Mouse (Mus musculus) intestine, embryonic 14.5 days (tissue): ENCODE measurements around the gene Gpsm2. TPM values are rescaled to one million over a fixed set of nuclear protein-coding genes. Genes with fewer than 3 reads are reported as not detected.

Experiments
- ATAC-seq: fragments of 200-750 bp; cut with Nextera tagmentation; replicated peaks from 2 replicates; pipeline ENCODE4 v1.8.0; 2017; ENCODE audit warnings: low read depth, moderate number of reproducible peaks, moderate TSS enrichment, moderate library complexity; ENCODE audit not compliant: low FRiP score, low TSS enrichment
- DNase-seq: peaks from one replicate; pipeline ENCODE4 v3.0.0-alpha.2; 2018; ENCODE audit warnings: low spot score
- H3K27ac ChIP-seq: fragments of 300-500 bp; sonication (generic); 2 replicates; pipeline ENCODE4 v1.5.1; 2014; ENCODE audit warnings: low read depth, mild to moderate bottlenecking, control low read depth
- H3K27me3 ChIP-seq: fragments of 300-500 bp; sonication (generic); replicated peaks from 2 replicates; pipeline ENCODE4 v1.6.1; 2014; ENCODE audit warnings: low read length, control low read depth; ENCODE audit not compliant: control insufficient read depth, insufficient read depth
- H3K36me3 ChIP-seq: fragments of 300-500 bp; sonication (generic); 2 replicates; pipeline ENCODE4 v1.6.1; 2014; ENCODE audit warnings: low read length, control low read depth; ENCODE audit not compliant: control insufficient read depth, insufficient read depth
- H3K4me1 ChIP-seq: fragments of 300-500 bp; sonication (generic); replicated peaks from 2 replicates; pipeline ENCODE4 v1.6.1; 2014; ENCODE audit warnings: low read length, control low read depth, mixed read lengths; ENCODE audit not compliant: control insufficient read depth, insufficient read depth
- H3K4me2 ChIP-seq: fragments of 300-500 bp; sonication (generic); 2 replicates; pipeline ENCODE4 v1.6.1; 2014; ENCODE audit warnings: low read length
- H3K4me3 ChIP-seq: fragments of 300-500 bp; sonication (generic); 2 replicates; pipeline ENCODE4 v1.5.1; 2014; ENCODE audit warnings: low read depth, low read length, control low read depth, mixed read lengths
- H3K9ac ChIP-seq: fragments of 300-500 bp; sonication (generic); 2 replicates; pipeline ENCODE4 v1.6.1; 2014; ENCODE audit warnings: mild to moderate bottlenecking, low read length
- H3K9me3 ChIP-seq: fragments of 300-500 bp; sonication (generic); 2 replicates; pipeline ENCODE4 v1.6.1; 2016; ENCODE audit warnings: low read length, control low read depth; ENCODE audit not compliant: control insufficient read depth
- WGBS: fragments of 180-500 bp; shearing (Covaris S2); extraction: QIAGEN DNeasy Blood & Tissue Kit; methylation state at CpG from one replicate; pipeline ENCODE4 v1.1.7; 2014; 5-methylcytosine and 5-hydroxymethylcytosine counted together
- polyA plus RNA-seq: library from polyadenylated mRNA; unstranded; fragments of >200 nt; fragmentation: Nextera tagmentation; extraction: Ambion mirVana; gene quantifications from 2 replicates; pipeline ENCODE4 v1.2.1, GENCODE M21; 2014

Gene Gpsm2
- polyA plus RNA-seq, 1 experiment from 2014 or later, result 55.8 TPM

GRCm38 (mm10) chr3:108640998-108641397 lies 81.1 kb downstream of the Gpsm2 start:
- H3K9ac ChIP-seq, result no peak overlapping the region
- no peak for DNase-seq
- no peak overlapping the region for H3K27ac ChIP-seq
- H3K9me3 ChIP-seq, result no peaks in the 10 kb centered on the region
- H3K36me3 ChIP-seq, result no peaks in the 10 kb centered on the region
- 70% methylated on average over 4 of the region's 4 CpGs for WGBS
- H3K27me3 ChIP-seq, result no peaks in the 10 kb centered on the region
- H3K4me2 ChIP-seq, result no peak overlapping the region
- no peaks in the 10 kb centered on the region for H3K4me1 ChIP-seq
- peak; percentile 81 for ATAC-seq
- H3K4me3 ChIP-seq, result no peak overlapping the region

GRCm38 (mm10) chr3:108639412-108639811 lies 82.7 kb downstream of the Gpsm2 start:
- ATAC-seq (no peak), DNase-seq (no peak)
- H3K36me3 ChIP-seq, result no peaks in the 10 kb centered on the region
- WGBS, result 69% methylated on average over 4 of the region's 4 CpGs
- no peak overlapping the region for H3K9ac ChIP-seq
- H3K27ac ChIP-seq, result no peak overlapping the region
- H3K4me1 ChIP-seq, result no peaks in the 10 kb centered on the region
- no peak overlapping the region for H3K4me3 ChIP-seq
- H3K4me2 ChIP-seq, result no peak overlapping the region
- no peaks in the 10 kb centered on the region for H3K9me3 ChIP-seq
- H3K27me3 ChIP-seq, result no peaks in the 10 kb centered on the region

GRCm38 (mm10) chr3:108634761-108635160 lies 87.3 kb downstream of the Gpsm2 start:
- Histone ChIP-seq H3K9me3 (no peaks in the 10 kb centered on the region), H3K4me3 (no peak overlapping the region), H3K27ac (no peak overlapping the region), H3K36me3 (no peaks in the 10 kb centered on the region), H3K27me3 (no peaks in the 10 kb centered on the region), H3K4me2 (no peak overlapping the region), H3K4me1 (no peaks in the 10 kb centered on the region), H3K9ac (no peak overlapping the region)
- ATAC-seq (no peak), DNase-seq (no peak)
- 78% methylated on average over 5 of the region's 5 CpGs for WGBS

Other genes with a start within 250 kb of the Gpsm2 start
- not detected in 2 replicates for gene 1700013F07Rik, start 188.2 kb downstream of the Gpsm2 start, polyA plus RNA-seq
- gene 5330417C22Rik, start 185.8 kb downstream of the Gpsm2 start, polyA plus RNA-seq, result 1.2 and 9.5 TPM in 2 replicates
- gene Tmem167b, start 159.8 kb downstream of the Gpsm2 start, polyA plus RNA-seq, result 34.9 and 37.9 TPM in 2 replicates
- gene Taf13, start 150.6 kb downstream of the Gpsm2 start, polyA plus RNA-seq, result 35.9 and 38.1 TPM in 2 replicates
- gene Wdr47, start 131.0 kb downstream of the Gpsm2 start, polyA plus RNA-seq, result 10.8 and 11.2 TPM in 2 replicates
- gene Clcc1, start 68.4 kb downstream of the Gpsm2 start, polyA plus RNA-seq, result 70.9 and 72.6 TPM in 2 replicates
- gene Aknad1, start 17.3 kb upstream of the Gpsm2 start, polyA plus RNA-seq, result 0.20 and 0.63 TPM in 2 replicates
- gene Stxbp3, start 118.2 kb upstream of the Gpsm2 start, polyA plus RNA-seq, result 38.7 and 41.5 TPM in 2 replicates
- 0.09 and 0.19 TPM in 2 replicates for gene Fndc7, start 167.7 kb upstream of the Gpsm2 start, polyA plus RNA-seq
- 57.0 and 66.0 TPM in 2 replicates for gene Prpf38b, start 189.4 kb upstream of the Gpsm2 start, polyA plus RNA-seq
- 0.40 and 0.70 TPM in 2 replicates for gene Henmt1, start 217.6 kb upstream of the Gpsm2 start, polyA plus RNA-seq
- not detected in 2 replicates for gene Gm9857, start 218.1 kb upstream of the Gpsm2 start, polyA plus RNA-seq